Mouse (Mus musculus) heart, adult 2 months (tissue): ENCODE measurements around the gene Brd7. TPM values are rescaled to one million over a fixed set of nuclear protein-coding genes. Genes with fewer than 3 reads are reported as not detected.

Experiments used
- DNase-seq, 2 experiments: peaks; one replicate each; pipeline ENCODE4 v3.0.0; 2021
- H3K27ac ChIP-seq: fragments of 200-600 bp; 2 replicates; pipeline ENCODE4 v1.8.1; 2022
- H3K27me3 ChIP-seq: fragments of 200-500 bp; 2 replicates; pipeline ENCODE4 v1.6.1; 2012; ENCODE audit warnings: mild to moderate bottlenecking, low read length, inconsistent platforms, mixed read lengths; ENCODE audit not compliant: control insufficient read depth, insufficient read depth
- H3K36me3 ChIP-seq: fragments of 200-500 bp; 2 replicates; pipeline ENCODE4 v1.6.1; 2012; ENCODE audit warnings: low read length, inconsistent platforms; ENCODE audit not compliant: control insufficient read depth, insufficient read depth
- H3K4me1 ChIP-seq: fragments of 200-500 bp; 2 replicates; pipeline ENCODE4 v1.6.1; 2011; ENCODE audit warnings: low read length; ENCODE audit not compliant: control insufficient read depth, insufficient read depth
- H3K4me3 ChIP-seq: fragments of 200-600 bp; 2 replicates; pipeline ENCODE4 v1.8.1; 2022
- H3K79me2 ChIP-seq: fragments of 200-500 bp; replicated peaks from 2 replicates; pipeline ENCODE4 v1.6.1; 2012; ENCODE audit warnings: mild to moderate bottlenecking, inconsistent platforms, low read length, moderate library complexity, mixed read lengths; ENCODE audit not compliant: control insufficient read depth, insufficient read depth
- H3K9ac ChIP-seq: fragments of 200-500 bp; 2 replicates; pipeline ENCODE4 v1.6.1; 2012; ENCODE audit warnings: low read depth, mild to moderate bottlenecking, control low read depth, inconsistent platforms, low read length, mixed read lengths
- CTCF ChIP-seq: fragments of 200-600 bp; IDR thresholded peaks from 2 replicates; pipeline ENCODE4 v1.8.1; 2022; ENCODE audit warnings: antibody characterized with exemption, mild to moderate bottlenecking, moderate library complexity
- EP300 ChIP-seq: fragments of 200-500 bp; IDR thresholded peaks from 2 replicates; pipeline ENCODE4 v1.6.1; 2011; ENCODE audit warnings: low read depth, low read length, control low read depth; ENCODE audit not compliant: insufficient read depth
- POLR2A ChIP-seq: fragments of 200-500 bp; IDR thresholded peaks from 2 replicates; pipeline ENCODE4 v1.6.1; 2011; ENCODE audit warnings: mild to moderate bottlenecking, low read depth, low read length, control low read depth; ENCODE audit not compliant: insufficient read depth
- WGBS: fragments of 180-500 bp; shearing (Covaris S2); methylation state at CpG from one replicate; pipeline ENCODE4 v1.1.7; 2018; 5-methylcytosine and 5-hydroxymethylcytosine counted together
- intact Hi-C: fragments of 180-260 bp; cut with DNase I; formaldehyde crosslinking; loops from one replicate; pipeline ENCODE4 v1.15.1; 2025
- polyA plus RNA-seq: library from polyadenylated mRNA; depleted of rRNA; stranded (reverse); fragments of >200 nt; gene quantifications from 2 replicates; pipeline ENCODE4 v1.2.3, GENCODE M21; 2012
- total RNA-seq, 2 experiments: library from RNA; stranded (reverse); gene quantifications; 2 replicates each; pipeline ENCODE4 v1.2.3; 2021

The Brd7 gene
- total and polyA plus RNA-seq, 3 experiments = 30.9 to 79.0 (median 78.9) TPM

- Histone ChIP-seq H3K4me1 (peaks cover 2% of the 10 kb centered on the region), H3K36me3 (no peaks in the 10 kb centered on the region), H3K27ac (no peak overlapping the region), H3K4me3 (no peak overlapping the region), H3K79me2 (no peaks in the 10 kb centered on the region), H3K27me3 (no peaks in the 10 kb centered on the region), H3K9ac (no peak overlapping the region)
- no peak for DNase-seq
- no peak for TF ChIP-seq CTCF
- no peak for TF ChIP-seq POLR2A
- no peak for TF ChIP-seq EP300
- intact Hi-C loops = no loop called here
- WGBS = 83% methylated on average over 13 of the region's 13 CpGs
These were observed 51.7 kb downstream of the Brd7 start for GRCm38 (mm10) chr8:88310286-88310685.

DNA sequence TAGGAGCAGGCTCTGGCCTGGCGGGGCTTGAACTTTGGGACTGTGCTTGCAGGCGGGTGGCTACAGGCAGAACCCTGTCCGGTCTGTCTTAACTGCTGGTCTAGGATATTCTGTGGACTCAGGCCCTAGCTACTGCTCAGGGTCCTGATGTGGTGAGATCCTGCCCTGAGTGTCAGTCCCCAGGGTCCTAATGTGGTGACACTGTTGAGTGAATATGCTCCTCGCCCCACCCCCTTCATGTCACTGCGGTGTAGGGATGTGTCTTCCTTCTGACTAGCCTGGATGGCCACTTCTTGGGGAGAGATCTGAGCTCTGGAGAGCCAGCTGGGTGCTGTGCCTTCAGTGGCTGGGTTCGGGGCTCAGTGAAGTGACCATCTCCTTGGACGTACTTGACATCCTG, 52.1 kb downstream of the Brd7 start:
- intact Hi-C loops = loop anchor here (5.0 kb wide), 1 partner anchor 38 kb away; the partner anchor contains the start of gene Adcy7
- H3K9ac ChIP-seq = no peak overlapping the region
- WGBS = 87% methylated on average over 7 of the region's 7 CpGs
- H3K79me2 ChIP-seq = no peaks in the 10 kb centered on the region
- no peak for TF ChIP-seq EP300
- no peak for TF ChIP-seq POLR2A
- no peak for TF ChIP-seq CTCF
- no peak for DNase-seq
- H3K4me3 ChIP-seq = no peak overlapping the region
- H3K4me1 ChIP-seq = peaks cover 2% of the 10 kb centered on the region
- no peak overlapping the region for H3K27ac ChIP-seq
- H3K27me3 ChIP-seq = no peaks in the 10 kb centered on the region
- no peaks in the 10 kb centered on the region for H3K36me3 ChIP-seq

GRCm38 (mm10) chr8:88309274-88309873, 52.6 kb downstream of the Brd7 start:
- no peak for TF ChIP-seq EP300
- TF ChIP-seq CTCF = no peak
- TF ChIP-seq POLR2A = no peak
- H3K27ac ChIP-seq = no peak overlapping the region
- no peaks in the 10 kb centered on the region for H3K27me3 ChIP-seq
- no peak overlapping the region for H3K4me3 ChIP-seq
- DNase-seq = no peak
- no peaks in the 10 kb centered on the region for H3K36me3 ChIP-seq
- intact Hi-C loops = loop anchor here (5.0 kb wide), 1 partner anchor 37 kb away; the partner anchor contains the start of gene Adcy7
- H3K79me2 ChIP-seq = no peaks in the 10 kb centered on the region
- H3K9ac ChIP-seq = no peak overlapping the region
- WGBS = 56% methylated on average over 10 of the region's 10 CpGs
- H3K4me1 ChIP-seq = peaks cover 2% of the 10 kb centered on the region

DNA sequence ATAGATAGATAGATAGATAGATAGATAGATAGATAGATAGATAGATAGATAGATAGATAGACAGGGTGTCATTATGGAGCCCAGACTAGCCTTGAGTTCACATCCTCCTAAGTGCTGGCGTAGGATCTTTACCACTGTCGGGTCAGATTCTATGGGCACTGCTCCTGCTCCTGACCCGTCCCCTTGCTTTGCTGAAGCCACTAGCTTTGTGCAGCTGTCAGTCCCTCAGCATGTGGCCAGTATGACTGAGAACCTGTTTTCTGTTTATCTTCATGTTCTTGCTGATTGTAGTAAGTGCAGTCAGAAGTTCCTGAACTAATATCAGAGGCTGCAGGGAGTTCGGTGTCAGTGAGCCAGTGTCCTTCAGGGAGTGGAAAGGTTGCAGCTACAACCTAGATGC, 54.3 kb downstream of the Brd7 start:
- intact Hi-C loops = loop anchor here (5.0 kb wide), 1 partner anchor 35 kb away; the partner anchor contains the start of gene Adcy7
- Histone ChIP-seq H3K27ac (no peak overlapping the region), H3K36me3 (no peaks in the 10 kb centered on the region), H3K9ac (no peak overlapping the region), H3K79me2 (no peaks in the 10 kb centered on the region), H3K27me3 (no peaks in the 10 kb centered on the region), H3K4me3 (no peak overlapping the region), H3K4me1 (peaks cover under 1% of the 10 kb centered on the region)
- DNase-seq = no peak
- no peak for TF ChIP-seq CTCF
- no peak for TF ChIP-seq POLR2A
- no peak for TF ChIP-seq EP300
- WGBS = 78% methylated on average over 4 of the region's 4 CpGs

DNA sequence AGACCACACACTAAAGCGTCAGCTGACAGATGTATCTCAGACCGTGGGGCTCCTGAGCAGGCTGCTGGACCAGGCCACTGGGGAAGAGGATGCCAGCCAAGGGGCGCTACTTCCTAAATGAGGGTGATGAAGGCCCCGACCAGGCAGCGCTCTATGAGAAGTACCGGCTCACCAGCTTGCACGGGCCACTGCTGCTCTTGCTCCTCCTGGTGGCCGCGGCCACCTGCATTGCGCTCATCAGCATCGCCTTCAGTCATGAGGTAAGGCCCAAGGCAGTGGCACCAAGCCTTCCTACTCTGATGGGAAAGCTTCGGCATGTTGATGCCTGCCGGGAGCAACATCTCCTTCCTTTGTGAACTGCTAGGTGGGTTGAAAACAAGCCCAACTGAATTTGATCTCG, 55.5 kb downstream of the Brd7 start:
- no peaks in the 10 kb centered on the region for H3K79me2 ChIP-seq
- intact Hi-C loops = loop anchor here (5.0 kb wide), 1 partner anchor 34 kb away; the partner anchor contains the start of gene Adcy7
- no peak for TF ChIP-seq EP300
- TF ChIP-seq CTCF = peak; percentile 63
- TF ChIP-seq POLR2A = no peak
- H3K4me3 ChIP-seq = no peak overlapping the region
- 0 out of 2 replicates have a peak, but pooled peaks cover 1% of the 10 kb centered on the region for H3K4me1 ChIP-seq
- H3K27me3 ChIP-seq = no peaks in the 10 kb centered on the region
- H3K27ac ChIP-seq = no peak overlapping the region
- H3K9ac ChIP-seq = no peak overlapping the region
- no peaks in the 10 kb centered on the region for H3K36me3 ChIP-seq
- no peak for DNase-seq
- 64% methylated on average over 14 of the region's 14 CpGs for WGBS

GRCm38 (mm10) chr8:88305814-88306213, 56.2 kb downstream of the Brd7 start:
- TF ChIP-seq POLR2A = no peak
- TF ChIP-seq CTCF = no peak
- TF ChIP-seq EP300 = no peak
- Histone ChIP-seq H3K27ac (no peak overlapping the region), H3K9ac (no peak overlapping the region), H3K79me2 (no peaks in the 10 kb centered on the region), H3K4me1 (peaks cover 1% of the 10 kb centered on the region; the same call in 1 of the 2 replicates), H3K4me3 (no peak overlapping the region), H3K36me3 (no peaks in the 10 kb centered on the region), H3K27me3 (no peaks in the 10 kb centered on the region)
- intact Hi-C loops = loop anchor here (5.0 kb wide), 1 partner anchor 34 kb away; the partner anchor contains the start of gene Adcy7
- DNase-seq = no peak
- WGBS = 82% methylated on average over 4 of the region's 4 CpGs
